In genomic region chr6:140187733-140188132, GRCm38 (mm10) we compare ENCODE assay signal across 19 mouse cellular contexts.
"Had no signal": no experiment of that assay in that cellular context is flagged by ENCODE, and none has a peak within 500 bp of the region (broad histone marks: within the 10 kb centered on the region; RNA-seq: fewer than 3 reads in every experiment).

No protein-coding gene starts in this region.

- H3K9me3 ChIP-seq: lung, embryonic 15.5 days; midbrain, embryonic 10.5 days; midbrain, embryonic 13.5 days; neural tube, embryonic 13.5 days; neural tube, embryonic 15.5 days; stomach, embryonic 15.5 days had no signal

- H3K36me3 ChIP-seq: lung, embryonic 15.5 days; midbrain, embryonic 10.5 days; midbrain, embryonic 13.5 days; neural tube, embryonic 13.5 days; neural tube, embryonic 15.5 days; stomach, embryonic 15.5 days had no signal

- H3K4me3 ChIP-seq: lung, embryonic 15.5 days; midbrain, embryonic 10.5 days; midbrain, embryonic 13.5 days; myocyte; neural tube, embryonic 13.5 days; neural tube, embryonic 15.5 days; stomach, embryonic 15.5 days had no signal

- H3K4me2 ChIP-seq: lung, embryonic 15.5 days; midbrain, embryonic 13.5 days; neural tube, embryonic 13.5 days; neural tube, embryonic 15.5 days; stomach, embryonic 15.5 days had no signal

- DNase-seq: lung, adult 2 months; retina, postnatal 1 day; right cerebral cortex, adult 18-20 months; right cerebral cortex, postnatal 25 days; right cerebral cortex, postnatal 4 days; thymus, adult 2 months; thymus, postnatal 25 days; thymus, postnatal 4 days had no signal

- H3K27ac ChIP-seq: lung, embryonic 15.5 days; macrophage; midbrain, embryonic 10.5 days; midbrain, embryonic 13.5 days; neural tube, embryonic 13.5 days; neural tube, embryonic 15.5 days; stomach, embryonic 15.5 days; stomach, postnatal 0 days had no signal

- H3K27me3 ChIP-seq: lung, embryonic 15.5 days; midbrain, embryonic 13.5 days; neural tube, embryonic 13.5 days; neural tube, embryonic 15.5 days; stomach, embryonic 15.5 days had no signal

- H3K9ac ChIP-seq: lung, embryonic 15.5 days; midbrain, embryonic 13.5 days; neural tube, embryonic 13.5 days; neural tube, embryonic 15.5 days; stomach, embryonic 15.5 days had no signal

- ATAC-seq: lung, postnatal 0 days; midbrain, embryonic 13.5 days; midbrain, embryonic 16.5 days had no signal

- H3K4me1 ChIP-seq: lung, embryonic 15.5 days; midbrain, embryonic 13.5 days; neural tube, embryonic 13.5 days; neural tube, embryonic 15.5 days; stomach, embryonic 15.5 days had no signal
